Mouse (Mus musculus) thymus, postnatal 10 days (tissue): ENCODE measurements around the gene Zbtb2.
"Not testable (repeated sequence)": the region's sequence is repeated elsewhere in the genome, so short reads cannot be mapped to it uniquely, and the experiment has no call there.

Experiments
- DNase-seq, 2 experiments: peaks; one replicate each; pipeline ENCODE4 v3.0.0; 2021; ENCODE audit warnings: low spot score in 2 of 2

Gene Zbtb2

GRCm38 (mm10) chr10:4387701-4388383 is at the start of gene Zbtb2:
Zbtb2 (minus strand) TSS chr10:4388108.
- DNase-seq, result peak; percentile 66 to 71

- no peak for DNase-seq
Observed at GRCm38 (mm10) chr10:4435416-4435815, 47.5 kb upstream of the Zbtb2 start.

GRCm38 (mm10) chr10:4433871-4434270 is 46.0 kb upstream of the Zbtb2 start:
- DNase-seq, result not testable (repeated sequence)

GRCm38 (mm10) chr10:4432996-4433755 is 45.3 kb upstream of the Zbtb2 start:
- peak in 1 of 2 experiments; percentile 17 for DNase-seq

- DNase-seq, result peak; percentile 93 to 96
Observed at GRCm38 (mm10) chr10:4432123-4432931, 44.4 kb upstream of the Zbtb2 start, which contains the start of the genes Rmnd1 and Armt1. Rmnd1 (minus strand) TSS chr10:4432388. Armt1 (plus strand) TSS chr10:4432467.

GRCm38 (mm10) chr10:4431746-4432122 is 43.8 kb upstream of the Zbtb2 start:
- DNase-seq, result no peak

GRCm38 (mm10) chr10:4430826-4431225 is 42.9 kb upstream of the Zbtb2 start:
- DNase-seq, result no peak

GRCm38 (mm10) chr10:4430399-4430798 is 42.5 kb upstream of the Zbtb2 start:
- no peak for DNase-seq

- DNase-seq, result no peak
Observed at GRCm38 (mm10) chr10:4425245-4425644, 37.3 kb upstream of the Zbtb2 start.

- no peak for DNase-seq
Observed at GRCm38 (mm10) chr10:4407191-4407590, 19.3 kb upstream of the Zbtb2 start.

GRCm38 (mm10) chr10:4405511-4405910 is 17.6 kb upstream of the Zbtb2 start:
- no peak for DNase-seq

- peak in 1 of 2 experiments; percentile 68 for DNase-seq
Observed at GRCm38 (mm10) chr10:4404895-4405491, 17.1 kb upstream of the Zbtb2 start.

- DNase-seq, result no peak
Observed at GRCm38 (mm10) chr10:4398058-4398457, 10.2 kb upstream of the Zbtb2 start.

GRCm38 (mm10) chr10:4395321-4395720 is 7.4 kb upstream of the Zbtb2 start:
- no peak for DNase-seq

GRCm38 (mm10) chr10:4391851-4392250 is 3.9 kb upstream of the Zbtb2 start:
- DNase-seq, result peak in 1 of 2 experiments; percentile 24

GRCm38 (mm10) chr10:4391076-4391475 is 3.2 kb upstream of the Zbtb2 start:
- no peak for DNase-seq

GRCm38 (mm10) chr10:4390550-4390949 is 2.6 kb upstream of the Zbtb2 start:
- DNase-seq, result no peak

GRCm38 (mm10) chr10:4389461-4390112 is 1.7 kb upstream of the Zbtb2 start:
- DNase-seq, result no peak

- DNase-seq, result no peak
Observed at GRCm38 (mm10) chr10:4389036-4389435, 1.1 kb upstream of the Zbtb2 start.

GRCm38 (mm10) chr10:4388384-4388745 is 457 bp upstream of the Zbtb2 start:
- peak in 1 of 2 experiments; percentile 15 for DNase-seq
